25 mouse cellular contexts compared by ENCODE assay signal in genomic region chr1:161496866-161497645, GRCm38 (mm10). TPM values are rescaled to one million over a fixed set of nuclear protein-coding genes. Genes with fewer than 3 reads are reported as not detected.
DNase-seq lines count a peak whose midpoint lies in the region; ATAC-seq and TF ChIP-seq lines count a peak whose summit lies in the region.
"Had no signal": no experiment of that assay in that cellular context is flagged by ENCODE, and none has a peak within 500 bp of the region (broad histone marks: within the 10 kb centered on the region; RNA-seq: fewer than 3 reads in every experiment).

No protein-coding gene starts in this region.

- H3K4me1 ChIP-seq in lung, embryonic 14.5 days (ENCODE audit: insufficient read depth) = 0 out of 2 replicates have a peak, but pooled peaks cover 6% of the 10 kb centered on the region
- H3K4me1 ChIP-seq in bone marrow macrophage, adult 2 months (ENCODE audit: control insufficient read depth, insufficient read depth, low read length) = peaks cover 44% of the 10 kb centered on the region
- no peaks in the 10 kb centered on the region for H3K4me1 ChIP-seq in hindbrain, postnatal 0 days (ENCODE audit: insufficient read depth, low read length)

- TF ChIP-seq POLR2A in bone marrow macrophage, adult 2 months (IDR thresholded peaks at IDR 0.05; ENCODE audit: borderline replicate concordance, low read depth, low read length) = no peak

- H3K9ac ChIP-seq in lung, embryonic 14.5 days = no peak overlapping the region
- no peak overlapping the region for H3K9ac ChIP-seq in hindbrain, postnatal 0 days (replicated peaks; ENCODE audit: low read length)
- H3K9ac ChIP-seq: forebrain, postnatal 0 days; hindbrain, embryonic 14.5 days; kidney, embryonic 15.5 days; neural tube, embryonic 15.5 days had no signal

- TF ChIP-seq CTCF in lung, embryonic 14.5 days (IDR thresholded peaks at IDR 0.05; ENCODE audit: low read depth) = no peak
- TF ChIP-seq CTCF in bone marrow macrophage, adult 2 months (IDR thresholded peaks at IDR 0.05; ENCODE audit: low read depth, low read length) = no peak
- no peak for TF ChIP-seq CTCF in hindbrain, postnatal 0 days (IDR thresholded peaks at IDR 0.05; ENCODE audit: low read depth)

- no peaks in the 10 kb centered on the region for H3K36me3 ChIP-seq in lung, embryonic 14.5 days (ENCODE audit: insufficient read depth)
- no peaks in the 10 kb centered on the region for H3K36me3 ChIP-seq in hindbrain, postnatal 0 days (ENCODE audit: insufficient read depth, low read length)
- H3K36me3 ChIP-seq: kidney, embryonic 15.5 days; neural tube, embryonic 15.5 days had no signal

- no peak overlapping the region for H3K27ac ChIP-seq in lung, embryonic 14.5 days (ENCODE audit: low read depth)
- peak overlapping the region; percentile 71 for H3K27ac ChIP-seq in bone marrow macrophage, adult 2 months (ENCODE audit: insufficient read depth, low read depth, low read length)
- no peak overlapping the region for H3K27ac ChIP-seq in hindbrain, postnatal 0 days
- H3K27ac ChIP-seq: hindbrain, embryonic 14.5 days; kidney, embryonic 15.5 days; neural tube, embryonic 15.5 days had no signal

- no peak overlapping the region for H3K4me2 ChIP-seq in lung, embryonic 14.5 days
- H3K4me2 ChIP-seq in hindbrain, postnatal 0 days (ENCODE audit: low read depth, low read length) = no peak overlapping the region
- H3K4me2 ChIP-seq: hindbrain, embryonic 14.5 days; kidney, embryonic 15.5 days; liver, embryonic 11.5 days; midbrain, embryonic 11.5 days; neural tube, embryonic 15.5 days had no signal

- DNase-seq in lung, embryonic 14.5 days = peak; percentile 12
- no peak for DNase-seq in lung, postnatal 25 days (ENCODE audit: low spot score)
- peak; percentile 14 to 24 for DNase-seq in B cell, adult 2 months
- no peak for DNase-seq in c-Kit-positive CD71-positive TER-119-positive erythroid progenitor cells, embryonic 14.5 days (ENCODE audit: low spot score)
- DNase-seq in gastrocnemius, adult 8-10 months (ENCODE audit: low spot score in 2 of 2) = no peak
- DNase-seq in hindbrain, postnatal 0 days (ENCODE audit: low spot score) = no peak
- DNase-seq: adrenal gland, postnatal 25 days; cerebellum, postnatal 14 days; forebrain, postnatal 0 days; heart, adult 11 months; layer of hippocampus, postnatal 36 days; left cerebral cortex, postnatal 4 days; thymus, postnatal 4 days had no signal

- H3K27me3 ChIP-seq in lung, embryonic 14.5 days (ENCODE audit: insufficient read depth, low read length) = no peaks in the 10 kb centered on the region
- no peaks in the 10 kb centered on the region for H3K27me3 ChIP-seq in hindbrain, postnatal 0 days (ENCODE audit: insufficient read depth, low read length)
- H3K27me3 ChIP-seq: kidney, embryonic 15.5 days; neural tube, embryonic 15.5 days had no signal

- 48% methylated on average over 7 of the region's 7 CpGs for WGBS in lung, embryonic 14.5 days
- 73% methylated on average over 7 of the region's 7 CpGs for WGBS in hindbrain, postnatal 0 days

- no peak for ATAC-seq in lung, embryonic 14.5 days (ENCODE audit: insufficient read depth)
- peak; percentile 78 for ATAC-seq in megakaryocyte, adult 5-6 weeks (ENCODE audit: poor library complexity, severe bottlenecking)
- no peak for ATAC-seq in hindbrain, postnatal 0 days
- ATAC-seq: forebrain, postnatal 0 days; intestine, embryonic 16.5 days had no signal

- H3K9me3 ChIP-seq in lung, embryonic 14.5 days (ENCODE audit: low read depth, low read length) = no peaks in the 10 kb centered on the region
- H3K9me3 ChIP-seq in hindbrain, postnatal 0 days (ENCODE audit: low read length) = no peaks in the 10 kb centered on the region
- H3K9me3 ChIP-seq: kidney, embryonic 15.5 days; neural tube, embryonic 15.5 days had no signal

- H3K4me3 ChIP-seq in lung, embryonic 14.5 days (ENCODE audit: low read depth, low read length) = no peak overlapping the region
- H3K4me3 ChIP-seq in bone marrow macrophage, adult 2 months (ENCODE audit: insufficient read depth, low read length) = no peak overlapping the region
- H3K4me3 ChIP-seq in hindbrain, postnatal 0 days (ENCODE audit: low read length) = no peak overlapping the region
- H3K4me3 ChIP-seq: erythroblast, embryonic 14.5 days; kidney, embryonic 15.5 days; neural tube, embryonic 15.5 days had no signal

RNA-seq across cellular contexts. Expression of gene Tnfsf18, which starts 2.6 kb away (rescaled TPM):
- 0.12 TPM in 1 of 2 replicates, not detected in the other for polyA plus RNA-seq in lung, embryonic 14.5 days (2014; fragmentation: Nextera tagmentation; extraction: Ambion mirVana)
- polyA plus RNA-seq in bone marrow macrophage, adult 2 months (2012; ENCODE audit: insufficient read depth, insufficient read length, missing spikeins) = not detected in 2 replicates
- total RNA-seq in megakaryocyte, adult 5-6 weeks (2015) = not detected in 2 replicates
- not detected in 2 replicates for total RNA-seq in megakaryocyte, adult 5-6 weeks (2017)
- total RNA-seq in gastrocnemius, adult 8-10 months (2022) = under 1 TPM in 1 of 4 experiments, not detected in 3; 0.15 TPM
- total RNA-seq in hindbrain, postnatal 0 days (2014; rRNA removed) = 0.05 TPM in 1 of 2 replicates, not detected in the other
- not detected in 2 replicates for polyA plus RNA-seq in hindbrain, postnatal 0 days (2015; fragmentation: Nextera tagmentation; extraction: Ambion mirVana)
- total RNA-seq: adrenal gland, postnatal 25 days; gastrocnemius, adult 18-20 months; heart, postnatal 10 days; layer of hippocampus, postnatal 36 days; left cerebral cortex, postnatal 4 days had no signal
- polyA plus RNA-seq: erythroblast, embryonic 14.5 days; forebrain, postnatal 0 days; intestine, embryonic 16.5 days; large intestine, adult 2 months; liver, embryonic 11.5 days; neural tube, embryonic 15.5 days had no signal

Comparison
In these comparisons a context has a peak if more than half of its experiments do, and no peak if none do; other contexts are left out.
1. DNase-seq: peak in lung, embryonic 14.5 days (single experiment) and B cell, adult 2 months (2 of 2); none in lung, postnatal 25 days (single experiment), c-Kit-positive CD71-positive TER-119-positive erythroid progenitor cells, embryonic 14.5 days (single experiment), gastrocnemius, adult 8-10 months (0 of 2) and hindbrain, postnatal 0 days (single experiment).